Mouse (Mus musculus) limb, embryonic 12.5 days (tissue): ENCODE measurements around the gene Pole4. TPM values are rescaled to one million over a fixed set of nuclear protein-coding genes. Genes with fewer than 3 reads are reported as not detected.
"Not testable (repeated sequence)": the region's sequence is repeated elsewhere in the genome, so short reads cannot be mapped to it uniquely, and the experiment has no call there.

Experiments
- ATAC-seq: fragments of 200-750 bp; cut with Nextera tagmentation; 2 replicates; pipeline ENCODE4 v1.8.0; 2017; ENCODE audit warnings: low read depth, moderate TSS enrichment; ENCODE audit not compliant: insufficient number of reproducible peaks, insufficient read depth, low FRiP score, low TSS enrichment
- H3K27ac ChIP-seq: fragments of 300-500 bp; sonication (generic); 2 replicates; pipeline ENCODE4 v1.5.1; 2016; ENCODE audit warnings: mild to moderate bottlenecking, moderate library complexity
- H3K27me3 ChIP-seq: fragments of 300-500 bp; sonication (generic); 2 replicates; pipeline ENCODE4 v1.6.1; 2016; ENCODE audit warnings: mild to moderate bottlenecking, moderate library complexity
- H3K36me3 ChIP-seq: fragments of 300-500 bp; sonication (generic); 2 replicates; pipeline ENCODE4 v1.6.1; 2016; ENCODE audit warnings: mild to moderate bottlenecking, moderate library complexity
- H3K4me1 ChIP-seq: fragments of 300-500 bp; sonication (generic); replicated peaks from 2 replicates; pipeline ENCODE4 v1.6.1; 2016
- H3K4me2 ChIP-seq: fragments of 300-500 bp; sonication (generic); 2 replicates; pipeline ENCODE4 v1.6.1; 2016; ENCODE audit warnings: mild to moderate bottlenecking, moderate library complexity
- H3K4me3 ChIP-seq: fragments of 300-500 bp; sonication (generic); replicated peaks from 2 replicates; pipeline ENCODE4 v1.5.1; 2016; ENCODE audit warnings: mild to moderate bottlenecking
- H3K9ac ChIP-seq: fragments of 300-500 bp; sonication (generic); replicated peaks from 2 replicates; pipeline ENCODE4 v1.6.1; 2016; ENCODE audit warnings: mild to moderate bottlenecking, moderate library complexity
- H3K9me3 ChIP-seq: fragments of 300-500 bp; sonication (generic); 2 replicates; pipeline ENCODE4 v1.6.1; 2016; ENCODE audit warnings: mild to moderate bottlenecking, moderate library complexity
- WGBS: fragments of 180-500 bp; shearing (Covaris S2); methylation state at CpG from one replicate; pipeline ENCODE4 v1.1.7; 2016; 5-methylcytosine and 5-hydroxymethylcytosine counted together
- polyA plus RNA-seq: library from polyadenylated mRNA; unstranded; fragments of >200 nt; fragmentation: Nextera tagmentation; extraction: Ambion mirVana; gene quantifications from 2 replicates; pipeline ENCODE4 v1.2.1, GENCODE M21; 2016

Gene Pole4
- polyA plus RNA-seq, 1 experiment from 2014 or later = 101 TPM

- Histone ChIP-seq H3K9me3 (no peaks in the 10 kb centered on the region), H3K4me1 (no peaks in the 10 kb centered on the region), H3K27me3 (no peaks in the 10 kb centered on the region), H3K4me3 (no peak overlapping the region), H3K36me3 (no peaks in the 10 kb centered on the region), H3K9ac (no peak overlapping the region), H3K27ac (no peak overlapping the region), H3K4me2 (no peak overlapping the region)
- ATAC-seq = no peak
Observed at GRCm38 (mm10) chr6:82684136-82684535, 21.0 kb downstream of the Pole4 start.

- H3K4me1 ChIP-seq, H3K4me3 ChIP-seq, H3K27me3 ChIP-seq, H3K4me2 ChIP-seq, H3K36me3 ChIP-seq, H3K9ac ChIP-seq, H3K27ac ChIP-seq, ATAC-seq, H3K9me3 ChIP-seq: not testable (repeated sequence)
- 86% methylated on average over 2 of the region's 2 CpGs for WGBS
Observed at GRCm38 (mm10) chr6:82679286-82679685, 25.9 kb downstream of the Pole4 start.

- 74% methylated on average over 3 of the region's 3 CpGs for WGBS
- not testable (repeated sequence) for H3K9ac ChIP-seq
Observed at GRCm38 (mm10) chr6:82677629-82678028, 27.5 kb downstream of the Pole4 start.

GRCm38 (mm10) chr6:82666480-82666879, 38.7 kb downstream of the Pole4 start:
- Histone ChIP-seq H3K4me3 (no peak overlapping the region), H3K4me2 (no peak overlapping the region), H3K27ac (no peak overlapping the region), H3K9me3 (peaks cover 6% of the 10 kb centered on the region; the same call in 1 of the 2 replicates), H3K27me3 (no peaks in the 10 kb centered on the region), H3K36me3 (no peaks in the 10 kb centered on the region), H3K9ac (no peak overlapping the region), H3K4me1 (no peaks in the 10 kb centered on the region)
- no peak for ATAC-seq

More at GRCm38 (mm10) chr6:82677629-82678028, 27.5 kb downstream of the Pole4 start:
- not testable (repeated sequence) for H3K27ac ChIP-seq, H3K9me3 ChIP-seq, H3K4me2 ChIP-seq, H3K27me3 ChIP-seq, H3K4me3 ChIP-seq, ATAC-seq, H3K4me1 ChIP-seq, H3K36me3 ChIP-seq

- ATAC-seq = no peak; the same call in 1 of the 2 replicates
- H3K27me3 ChIP-seq = no peaks in the 10 kb centered on the region
- peak overlapping the region; percentile 80; the same call in 1 of the 2 replicates for H3K9ac ChIP-seq
- WGBS = 41% methylated on average over 11 of the region's 11 CpGs
- peak overlapping the region; percentile 93 for H3K27ac ChIP-seq
- H3K9me3 ChIP-seq = no peaks in the 10 kb centered on the region
- peak overlapping the region; percentile 64 for H3K4me3 ChIP-seq
- peaks cover 22% of the 10 kb centered on the region; the same call in 1 of the 2 replicates for H3K36me3 ChIP-seq
- 0 out of 2 replicates have a peak, but pooled peaks cover 3% of the 10 kb centered on the region for H3K4me1 ChIP-seq
- H3K4me2 ChIP-seq = peak overlapping the region; percentile 61
Observed at GRCm38 (mm10) chr6:82653169-82653525, 52.0 kb downstream of the Pole4 start.

GRCm38 (mm10) chr6:82652521-82653168, 52.5 kb downstream of the Pole4 start:
- peak overlapping the region; percentile 80 for H3K9ac ChIP-seq
- peak overlapping the region; percentile 61 for H3K4me2 ChIP-seq
- peak overlapping the region; percentile 64 for H3K4me3 ChIP-seq
- H3K9me3 ChIP-seq = no peaks in the 10 kb centered on the region
- ATAC-seq = peak; percentile 97
- H3K27ac ChIP-seq = peak overlapping the region; percentile 93
- under 1% methylated on average over 67 of the region's 67 CpGs for WGBS
- H3K36me3 ChIP-seq = peaks cover 27% of the 10 kb centered on the region
- 0 out of 2 replicates have a peak, but pooled peaks cover 3% of the 10 kb centered on the region for H3K4me1 ChIP-seq
- H3K27me3 ChIP-seq = no peaks in the 10 kb centered on the region

GRCm38 (mm10) chr6:82649096-82649495, 56.1 kb downstream of the Pole4 start:
- H3K4me3 ChIP-seq = no peak overlapping the region
- WGBS = 77% methylated on average over 2 of the region's 2 CpGs
- no peak overlapping the region for H3K9ac ChIP-seq
- H3K4me1 ChIP-seq = 0 out of 2 replicates have a peak, but pooled peaks cover 3% of the 10 kb centered on the region
- no peak for ATAC-seq
- H3K27ac ChIP-seq = no peak overlapping the region
- H3K4me2 ChIP-seq = no peak overlapping the region
- H3K9me3 ChIP-seq = no peaks in the 10 kb centered on the region
- peaks cover 44% of the 10 kb centered on the region for H3K36me3 ChIP-seq
- H3K27me3 ChIP-seq = no peaks in the 10 kb centered on the region

- no peak overlapping the region for H3K4me3 ChIP-seq
- no peak overlapping the region for H3K27ac ChIP-seq
- H3K9ac ChIP-seq = no peak overlapping the region
- WGBS = 97% methylated on average over 1 of the region's 1 CpGs
- ATAC-seq = no peak
- 0 out of 2 replicates have a peak, but pooled peaks cover 3% of the 10 kb centered on the region for H3K4me1 ChIP-seq
- H3K27me3 ChIP-seq = no peaks in the 10 kb centered on the region
- H3K36me3 ChIP-seq = peaks cover 44% of the 10 kb centered on the region
- H3K9me3 ChIP-seq = no peaks in the 10 kb centered on the region
- H3K4me2 ChIP-seq = no peak overlapping the region
Observed at GRCm38 (mm10) chr6:82647940-82648655, 57.1 kb downstream of the Pole4 start.

- H3K36me3 ChIP-seq = peaks cover 44% of the 10 kb centered on the region
- WGBS = 93% methylated on average over 1 of the region's 1 CpGs
Observed at GRCm38 (mm10) chr6:82647001-82647400, 58.2 kb downstream of the Pole4 start.

GRCm38 (mm10) chr6:82640046-82640445, 65.1 kb downstream of the Pole4 start:
- H3K4me1 ChIP-seq = no peaks in the 10 kb centered on the region
- no peak overlapping the region for H3K4me3 ChIP-seq
- H3K27ac ChIP-seq = no peak overlapping the region
- no peak overlapping the region for H3K4me2 ChIP-seq
- H3K9ac ChIP-seq = no peak overlapping the region
- ATAC-seq = no peak
- no peaks in the 10 kb centered on the region for H3K27me3 ChIP-seq
- H3K9me3 ChIP-seq = no peaks in the 10 kb centered on the region
- peaks cover 3% of the 10 kb centered on the region; the same call in 1 of the 2 replicates for H3K36me3 ChIP-seq
- WGBS = 91% methylated on average over 4 of the region's 4 CpGs

More at GRCm38 (mm10) chr6:82647001-82647400, 58.2 kb downstream of the Pole4 start:
- Histone ChIP-seq H3K9ac (no peak overlapping the region), H3K4me1 (0 out of 2 replicates have a peak, but pooled peaks cover 3% of the 10 kb centered on the region), H3K27ac (no peak overlapping the region), H3K4me3 (no peak overlapping the region), H3K4me2 (no peak overlapping the region), H3K27me3 (no peaks in the 10 kb centered on the region), H3K9me3 (no peaks in the 10 kb centered on the region)
- no peak for ATAC-seq

- H3K4me3 ChIP-seq, H3K4me2 ChIP-seq, H3K9me3 ChIP-seq, H3K27ac ChIP-seq, H3K4me1 ChIP-seq, ATAC-seq, H3K27me3 ChIP-seq, H3K36me3 ChIP-seq, H3K9ac ChIP-seq: not testable (repeated sequence)
- WGBS = 94% methylated on average over 7 of the region's 8 CpGs
Observed at GRCm38 (mm10) chr6:82625331-82625730, 79.8 kb downstream of the Pole4 start.
